Mouse (Mus musculus): ENCODE data around the gene Tatdn3.

Tatdn3 gene

DNA sequence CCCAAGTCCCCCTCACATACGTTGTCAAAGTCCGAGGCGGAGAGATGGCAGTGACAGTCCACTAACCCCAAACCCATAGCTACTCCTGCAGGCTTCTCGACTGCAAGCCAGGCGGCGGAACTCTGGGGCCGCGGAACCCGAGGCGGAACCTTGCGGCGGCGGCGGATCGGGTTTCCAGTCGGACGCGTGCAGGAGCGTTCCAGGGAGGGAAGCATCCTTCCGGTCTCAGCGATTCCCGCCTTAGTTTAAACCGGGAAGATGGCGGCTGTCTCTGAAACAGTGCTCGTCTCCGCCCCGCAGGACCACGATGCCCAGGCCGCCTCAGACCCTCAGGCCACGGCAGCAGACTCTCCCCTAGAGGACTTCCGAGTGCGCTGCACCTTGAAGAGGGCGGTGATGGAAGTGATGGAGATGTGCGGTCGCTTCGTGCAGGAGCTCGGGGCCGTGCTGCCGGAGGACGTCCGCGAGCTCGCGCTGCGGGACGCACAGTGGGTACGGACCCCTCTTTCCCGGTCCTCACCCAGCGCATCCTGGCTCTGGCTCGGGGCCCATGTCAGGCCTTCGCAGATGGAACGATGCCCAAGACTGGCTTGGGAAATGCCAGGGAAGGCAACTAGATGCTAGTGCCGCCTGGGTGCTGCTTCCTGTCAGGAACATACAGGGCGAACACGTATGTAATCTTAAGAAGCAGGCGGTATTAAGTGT lies at the start of gene Tatdn3, which contains the start of gene Nsl1:
Tatdn3 (minus strand) TSS at position 152 of the 705 bp plus-strand sequence.
Nsl1 (plus strand) TSS at position 232 of the 705 bp plus-strand sequence.
- peak; percentile 71 for DNase-seq (ENCODE audit: low read depth, low spot score)

- no peak for DNase-seq (ENCODE audit: low read depth, low spot score)
Measured at GRCm38 (mm10) chr1:191111146-191111545, 48.4 kb upstream of the Tatdn3 start.

- no peak for DNase-seq (ENCODE audit: low read depth, low spot score)
Measured at GRCm38 (mm10) chr1:191109907-191110306, 47.2 kb upstream of the Tatdn3 start.

- DNase-seq (ENCODE audit: low read depth, low spot score), result no peak
Measured at GRCm38 (mm10) chr1:191107306-191107705, 44.6 kb upstream of the Tatdn3 start.

DNA sequence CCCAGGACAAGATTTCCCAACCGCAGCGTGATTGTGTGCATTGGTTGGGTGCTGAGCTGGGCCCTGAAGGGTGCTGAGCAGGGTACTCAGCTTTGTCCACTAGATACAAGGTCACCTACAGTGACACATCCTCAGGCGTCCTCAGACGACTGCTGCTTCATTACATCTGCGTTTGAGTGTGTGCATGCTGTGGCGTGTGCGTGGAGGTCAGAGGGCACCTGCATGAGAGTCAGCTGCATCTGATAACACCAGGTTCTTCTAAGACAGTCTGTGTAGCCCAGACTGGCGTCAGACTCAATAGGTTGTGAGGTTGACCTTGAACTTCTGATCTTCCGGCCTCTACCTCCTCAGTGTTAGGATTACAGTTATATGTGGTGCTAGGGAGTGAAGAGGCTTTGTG lies 42.5 kb upstream of the Tatdn3 start:
- DNase-seq (ENCODE audit: low read depth, low spot score), result no peak

- DNase-seq (ENCODE audit: low read depth, low spot score), result no peak
Measured at GRCm38 (mm10) chr1:191102730-191103370, 40.1 kb upstream of the Tatdn3 start.

DNA sequence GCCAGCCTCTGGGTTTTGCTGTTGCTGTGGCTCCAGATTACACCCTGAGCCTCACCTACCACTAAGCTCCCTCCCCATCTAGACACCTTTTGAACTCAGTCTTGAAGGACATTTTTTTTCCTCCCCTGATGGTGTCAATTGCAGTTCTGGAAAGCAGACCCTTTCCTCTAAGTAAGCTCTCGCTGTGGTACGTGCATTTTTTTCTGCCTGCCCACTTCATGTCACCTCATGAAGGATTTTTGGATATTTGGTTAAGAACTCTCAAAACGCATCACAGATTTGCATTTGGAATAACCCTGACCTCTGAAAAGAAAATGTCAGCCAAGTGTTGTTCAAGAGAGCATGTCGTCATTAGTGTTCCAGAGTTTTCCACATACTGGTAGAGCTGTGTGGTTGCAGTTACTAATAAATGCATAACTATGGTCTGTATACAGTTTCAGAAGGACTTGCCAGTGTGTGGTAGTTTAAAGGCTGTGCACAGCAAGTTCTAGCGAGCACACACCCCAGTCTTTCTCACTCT lies 37.1 kb upstream of the Tatdn3 start:
- no peak for DNase-seq (ENCODE audit: low read depth, low spot score)

GRCm38 (mm10) chr1:191099114-191099513 lies 36.4 kb upstream of the Tatdn3 start:
- DNase-seq (ENCODE audit: low read depth, low spot score), result no peak

- DNase-seq (ENCODE audit: low read depth, low spot score), result no peak
Measured at GRCm38 (mm10) chr1:191097802-191098747, 35.3 kb upstream of the Tatdn3 start, which contains the start of gene Batf3. Gene Batf3, plus strand, starts transcription at chr1:191097847.

- no peak for DNase-seq (ENCODE audit: low read depth, low spot score)
Measured at GRCm38 (mm10) chr1:191096871-191097681, 34.3 kb upstream of the Tatdn3 start.

DNA sequence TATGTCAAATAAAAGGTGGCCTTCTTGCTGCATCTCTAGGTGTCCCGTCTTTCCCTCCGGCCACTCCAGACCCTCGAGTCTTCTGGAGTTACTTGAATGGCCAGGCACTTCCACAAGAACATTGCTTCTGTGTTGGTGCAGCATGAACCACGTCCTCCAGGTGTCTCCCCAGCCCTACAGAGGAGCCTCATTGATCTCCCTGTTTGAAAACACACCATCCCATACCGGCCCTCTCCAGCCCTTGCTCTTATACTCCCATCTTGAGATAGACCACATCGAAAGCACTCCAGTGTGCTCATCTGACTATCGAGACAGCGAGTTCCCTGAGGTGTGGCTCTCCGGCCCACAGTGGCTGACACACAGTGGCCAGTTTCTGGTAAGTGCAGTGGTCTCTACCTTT lies 32.3 kb upstream of the Tatdn3 start:
- no peak for DNase-seq (ENCODE audit: low read depth, low spot score)

GRCm38 (mm10) chr1:191093578-191093977 lies 30.8 kb upstream of the Tatdn3 start:
- peak; percentile 83 for DNase-seq (ENCODE audit: low read depth, low spot score)

- no peak for DNase-seq (ENCODE audit: low read depth, low spot score)
Measured at GRCm38 (mm10) chr1:191092050-191092449, 29.3 kb upstream of the Tatdn3 start.

GRCm38 (mm10) chr1:191089355-191089754 lies 26.6 kb upstream of the Tatdn3 start:
- no peak for DNase-seq (ENCODE audit: low read depth, low spot score)

GRCm38 (mm10) chr1:191087955-191088354 lies 25.2 kb upstream of the Tatdn3 start:
- no peak for DNase-seq (ENCODE audit: low read depth, low spot score)

GRCm38 (mm10) chr1:191086960-191087359 lies 24.2 kb upstream of the Tatdn3 start:
- no peak for DNase-seq (ENCODE audit: low read depth, low spot score)

GRCm38 (mm10) chr1:191086304-191086878 lies 23.7 kb upstream of the Tatdn3 start:
- no peak for DNase-seq (ENCODE audit: low read depth, low spot score)

DNA sequence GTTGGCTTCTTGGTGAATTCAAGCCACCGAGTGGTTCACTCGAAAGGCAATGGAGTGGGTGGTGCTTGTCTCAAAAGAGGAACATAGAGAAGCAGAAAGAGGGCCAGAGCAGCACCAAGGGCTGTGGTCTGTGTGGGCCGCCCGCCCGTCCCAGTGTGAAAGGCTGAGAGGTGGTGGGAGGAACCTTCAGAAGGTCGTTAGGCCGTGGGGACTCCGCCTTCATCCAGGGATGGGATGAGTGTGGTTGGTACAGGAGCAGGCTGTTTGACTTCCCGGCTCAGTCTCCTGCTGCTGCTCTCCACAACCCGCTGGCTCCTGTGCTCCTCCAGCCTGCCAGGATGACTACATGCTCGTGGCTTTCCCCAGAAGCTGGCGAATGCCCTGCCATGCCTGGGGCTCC lies 22.9 kb upstream of the Tatdn3 start:
- no peak for DNase-seq (ENCODE audit: low read depth, low spot score)

GRCm38 (mm10) chr1:191084951-191085559 lies 22.3 kb upstream of the Tatdn3 start:
- no peak for DNase-seq (ENCODE audit: low read depth, low spot score)

DNA sequence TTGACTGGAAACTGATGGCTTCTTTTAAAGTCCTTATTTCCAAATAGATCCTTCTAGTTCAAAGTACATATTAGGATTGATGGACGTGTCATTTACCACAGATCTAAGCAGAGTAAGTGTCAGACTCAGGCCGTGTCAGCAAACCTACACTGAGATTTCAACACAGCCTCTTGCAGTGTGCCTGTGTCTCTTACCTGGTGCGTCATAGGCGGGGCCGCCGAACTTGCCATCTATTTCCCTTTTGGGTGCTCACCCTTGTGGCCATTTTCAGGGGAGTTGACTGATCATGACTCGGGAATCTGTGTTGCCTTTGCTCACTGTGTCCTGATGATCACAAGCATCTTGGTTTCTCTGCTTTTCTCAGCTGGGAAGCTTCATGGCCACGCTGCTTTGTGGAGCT lies 20.5 kb upstream of the Tatdn3 start:
- DNase-seq (ENCODE audit: low read depth, low spot score), result no peak

All from telencephalon, adult 2 months (tissue).